Mouse (Mus musculus) brain, adult 2 months (tissue): ENCODE results near the gene Olfr630.
A peak's percentile ranks its signal among the peaks of the same experiment; 100 is the strongest.
"Not testable (repeated sequence)": the region's sequence is repeated elsewhere in the genome, so short reads cannot be mapped to it uniquely, and the experiment has no call there.

Experiments
- DNase-seq: peaks from one replicate; pipeline ENCODE4 v3.0.0; 2011; ENCODE audit warnings: low read depth, low spot score

The Olfr630 gene

DNA sequence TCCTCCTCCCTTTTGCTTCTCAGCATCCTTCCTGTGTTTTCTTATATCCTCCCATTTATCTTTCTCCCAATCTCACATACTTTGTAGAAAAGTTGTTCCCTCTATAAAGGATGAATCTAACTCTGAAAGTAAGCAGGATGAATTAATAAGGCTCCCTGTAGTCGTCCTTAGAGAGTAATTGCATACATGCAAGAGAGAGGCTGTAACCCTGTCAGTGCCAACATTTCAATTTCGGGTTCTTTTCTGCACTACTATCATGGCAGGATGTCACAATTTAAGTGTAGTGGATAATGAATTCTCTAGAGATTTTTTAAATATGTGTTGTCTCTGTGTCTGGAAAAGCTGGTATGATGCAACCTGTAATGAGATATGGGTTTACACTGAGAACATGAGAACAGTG is at the start of gene Olfr630:
Gene Olfr630, minus strand, starts transcription at position 101 of the 400 bp plus-strand sequence.
- no peak for DNase-seq

GRCm38 (mm10) chr7:103806856-103807255 is 49.7 kb upstream of the Olfr630 start:
- DNase-seq = peak; percentile 58

DNA sequence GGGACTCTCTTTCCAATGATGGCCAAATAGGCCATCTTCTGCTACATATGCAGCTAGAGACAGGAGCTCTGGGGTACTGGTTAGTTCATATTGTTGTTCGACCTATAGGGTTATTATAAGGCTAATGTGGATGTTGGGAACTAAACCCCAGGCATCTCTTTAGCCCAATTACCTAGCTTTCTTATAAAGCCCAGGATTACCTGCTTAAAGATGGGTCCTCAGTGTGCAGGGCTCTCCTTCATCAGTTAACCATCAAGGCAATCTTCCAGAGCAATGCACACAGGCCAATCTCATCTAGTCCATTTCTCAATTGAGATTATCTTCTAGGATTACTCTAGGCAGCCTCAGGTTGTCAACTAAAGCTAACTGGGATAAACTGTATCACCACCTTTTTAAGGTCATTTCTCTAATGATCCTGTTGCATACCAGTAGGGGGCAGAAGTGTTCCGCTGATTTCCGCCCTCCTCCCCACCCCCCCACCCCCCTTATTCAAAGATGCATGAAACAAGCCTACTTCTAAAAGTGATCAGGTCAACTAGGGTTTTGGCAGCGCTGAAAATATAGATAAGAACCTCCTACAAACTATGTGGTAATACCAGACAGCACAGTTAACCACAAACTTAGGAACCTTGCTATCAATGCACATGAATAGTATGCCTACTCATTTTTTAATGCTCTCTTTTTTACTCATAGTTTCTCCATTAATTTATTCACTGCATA is 35.7 kb upstream of the Olfr630 start:
- no peak for DNase-seq

- DNase-seq = no peak
These were observed 34.6 kb upstream of the Olfr630 start, which contains the start of gene Olfr67 for GRCm38 (mm10) chr7:103791721-103792120. Gene Olfr67, minus strand, starts transcription at chr7:103791821.

- DNase-seq = no peak
These were observed 22.5 kb upstream of the Olfr630 start, which contains the start of gene Olfr68 for GRCm38 (mm10) chr7:103779598-103779997. Gene Olfr68, minus strand, starts transcription at chr7:103779698.

DNA sequence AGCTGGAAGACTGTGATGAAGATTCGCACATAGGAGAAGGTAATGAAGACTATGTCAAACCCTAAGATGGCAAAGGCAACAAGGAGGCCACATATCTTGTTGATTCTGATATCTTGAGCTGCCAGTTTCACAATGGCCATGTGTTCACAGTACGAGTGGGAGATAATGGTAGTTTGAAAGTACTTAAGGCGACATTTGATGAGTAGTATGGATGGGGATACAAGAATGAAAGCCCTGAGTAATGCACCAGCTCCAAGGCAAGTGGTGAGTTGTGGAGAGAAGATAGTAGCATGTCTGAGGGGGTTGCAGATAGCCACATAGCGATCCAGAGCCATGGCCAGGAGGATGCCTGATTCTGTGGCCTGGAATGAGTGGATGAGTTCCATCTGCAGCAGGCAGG is 20.5 kb upstream of the Olfr630 start:
- not testable (repeated sequence) for DNase-seq

DNA sequence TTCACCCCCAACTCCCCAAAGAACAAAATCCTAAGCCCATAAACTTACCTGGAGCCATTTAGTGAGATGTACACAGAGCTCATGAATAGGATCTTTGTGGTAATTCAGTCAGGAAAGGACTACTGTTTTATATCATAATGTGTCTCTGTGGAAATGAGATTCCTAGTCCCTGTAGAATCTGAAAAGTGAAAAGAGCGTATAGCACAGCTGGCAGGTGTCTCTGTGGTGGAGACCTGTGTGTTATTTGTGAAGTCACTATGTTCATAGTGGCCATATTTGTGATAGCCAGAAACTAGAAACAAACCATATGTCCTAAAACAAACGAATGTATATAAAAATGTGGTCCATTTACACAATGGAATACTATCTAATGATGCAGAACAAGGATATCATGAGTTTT is 14.4 kb upstream of the Olfr630 start, which contains the start of gene Olfr69:
Gene Olfr69, minus strand, starts transcription at position 101 of the 400 bp plus-strand sequence.
- no peak for DNase-seq

- not testable (repeated sequence) for DNase-seq
These were observed 10.6 kb upstream of the Olfr630 start for GRCm38 (mm10) chr7:103767687-103768086.

DNA sequence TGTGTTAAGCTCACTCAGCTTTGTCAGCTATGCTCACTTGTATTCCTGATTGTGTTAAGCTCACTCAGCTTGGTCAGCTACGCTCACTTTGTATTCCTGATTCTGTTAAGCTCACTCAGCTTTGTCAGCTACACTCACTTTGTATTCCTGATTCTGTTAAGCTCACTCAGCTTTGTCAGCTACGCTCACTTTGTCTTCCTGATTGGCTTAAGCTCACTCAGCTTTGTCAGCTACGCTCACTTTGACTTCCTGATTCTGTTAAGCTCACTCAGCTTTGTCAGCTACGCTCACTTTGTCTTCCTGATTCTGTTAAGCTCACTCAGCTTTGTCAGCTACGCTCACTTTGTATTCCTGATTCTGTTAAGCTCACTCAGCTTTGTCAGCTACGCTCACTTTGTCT is 5.1 kb upstream of the Olfr630 start:
- DNase-seq = not testable (repeated sequence)

DNA sequence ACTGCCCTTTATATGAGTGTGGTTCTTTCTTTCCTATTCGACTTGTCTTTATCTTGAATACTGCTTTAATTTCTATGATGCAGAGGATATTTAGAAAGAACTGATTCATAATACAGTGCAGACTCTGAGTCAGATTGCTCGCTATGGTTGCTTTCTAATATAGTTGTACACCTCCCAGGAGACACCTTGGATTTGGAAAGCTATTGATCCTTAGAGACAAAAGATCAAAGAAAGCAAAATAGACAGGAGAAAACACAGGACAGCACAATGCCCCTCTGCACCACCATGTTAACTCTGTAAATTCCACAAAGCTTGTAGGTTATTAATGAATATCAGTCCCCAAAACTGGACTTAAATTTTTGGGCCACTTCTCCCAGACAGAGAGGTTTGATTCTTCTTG is 12.3 kb downstream of the Olfr630 start, which contains the start of gene Olfr629:
Gene Olfr629, minus strand, starts transcription at position 101 of the 400 bp plus-strand sequence.
- no peak for DNase-seq

DNA sequence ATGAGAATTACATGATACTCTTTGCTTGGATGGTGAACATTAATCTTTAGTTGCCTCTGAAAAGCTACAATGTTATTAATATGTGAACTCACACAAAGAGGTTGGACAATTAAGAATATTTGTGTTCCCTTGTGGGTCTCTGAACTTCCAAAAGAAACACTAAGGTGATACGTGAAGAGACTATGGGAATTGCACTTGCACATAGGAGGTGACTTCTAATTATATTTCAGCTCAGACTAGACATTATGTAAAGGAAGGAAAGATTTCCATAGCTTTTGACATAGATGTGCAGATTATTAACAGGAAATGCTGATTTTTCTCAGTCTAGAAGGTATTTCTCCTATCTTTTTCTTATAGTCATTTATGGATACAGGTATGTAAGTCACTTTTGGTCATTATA is 27.1 kb downstream of the Olfr630 start, which contains the start of gene Olfr628:
Gene Olfr628, plus strand, starts transcription at position 301 of the 400 bp plus-strand sequence.
- DNase-seq = no peak

DNA sequence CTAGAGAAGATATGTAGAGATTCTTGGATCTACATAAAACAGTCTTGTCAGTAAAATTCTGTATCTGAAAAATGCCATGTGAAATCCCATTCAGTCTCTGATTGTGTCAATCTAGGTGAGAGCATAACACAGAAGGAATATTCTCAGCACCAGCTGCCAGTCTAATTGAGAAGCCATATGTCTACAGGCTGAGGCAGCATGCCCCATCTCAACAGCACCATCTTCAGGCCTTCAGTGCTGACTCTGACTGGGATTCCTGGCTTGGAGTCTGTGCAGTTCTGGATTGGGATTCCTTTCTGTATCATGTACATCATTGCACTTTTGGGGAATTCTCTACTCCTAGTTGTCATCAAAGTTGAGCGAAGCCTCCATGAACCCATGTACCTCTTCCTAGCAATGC is 40.7 kb downstream of the Olfr630 start:
- DNase-seq = peak; percentile 13

- no peak for DNase-seq
These were observed 42.8 kb downstream of the Olfr630 start, which contains the start of gene Olfr243 for GRCm38 (mm10) chr7:103714371-103714770. Gene Olfr243, plus strand, starts transcription at chr7:103714671.

GRCm38 (mm10) chr7:103712024-103712423 is 45.1 kb downstream of the Olfr630 start:
- DNase-seq = peak; percentile 0
